Mouse (Mus musculus) kidney, adult 2 months (tissue): Measurements from ENCODE around the gene Elmod3.

Experiments
- CTCF ChIP-seq: fragments of 200-500 bp; conservative IDR thresholded peaks from 2 replicates; pipeline ENCODE4 v1.5.1; 2011; ENCODE audit warnings: low read depth, mild to moderate bottlenecking, control low read depth, low read length, moderate library complexity, mixed read lengths; ENCODE audit not compliant: insufficient read depth, insufficient read length
- POLR2A ChIP-seq: fragments of 200-500 bp; IDR thresholded peaks from one replicate; pipeline ENCODE4 v1.6.1; 2011; ENCODE audit warnings: low read depth, low read length, control low read depth

GRCm38 (mm10) chr6:72568736-72569135, 29.5 kb downstream of the Elmod3 start:
- TF ChIP-seq CTCF (no peak), POLR2A (no peak)
